Mouse (Mus musculus) fibroblast of lung, adult 2 months (primary cell): Measurements from ENCODE around the gene Tle6.
A peak's percentile ranks its signal among the peaks of the same experiment; 100 is the strongest.

Experiments
- DNase-seq: peaks from one replicate; pipeline ENCODE4 v3.0.0-alpha.2; 2011; ENCODE audit warnings: low read depth

Tle6 gene

GRCm38 (mm10) chr10:81592631-81593030 is 8.2 kb downstream of the Tle6 start:
- DNase-seq, result no peak

- no peak for DNase-seq
Observed at GRCm38 (mm10) chr10:81591846-81592245, 9.0 kb downstream of the Tle6 start.

GRCm38 (mm10) chr10:81588739-81589138 is 12.1 kb downstream of the Tle6 start:
- no peak for DNase-seq

- no peak for DNase-seq
Observed at GRCm38 (mm10) chr10:81583347-81583746, 17.5 kb downstream of the Tle6 start.

GRCm38 (mm10) chr10:81580441-81581070 is 20.3 kb downstream of the Tle6 start:
- DNase-seq, result no peak

- no peak for DNase-seq
Observed at GRCm38 (mm10) chr10:81579967-81580366, 20.9 kb downstream of the Tle6 start.

GRCm38 (mm10) chr10:81575695-81576094 is 25.2 kb downstream of the Tle6 start:
- DNase-seq, result no peak

- DNase-seq, result no peak
Observed at GRCm38 (mm10) chr10:81575208-81575631, 25.7 kb downstream of the Tle6 start.

GRCm38 (mm10) chr10:81574081-81575056 is 26.5 kb downstream of the Tle6 start, which contains the start of gene Tle2:
Gene Tle2, plus strand, starts transcription at chr10:81574561.
- DNase-seq, result no peak

GRCm38 (mm10) chr10:81572975-81573374 is 27.9 kb downstream of the Tle6 start:
- no peak for DNase-seq

- no peak for DNase-seq
Observed at GRCm38 (mm10) chr10:81572133-81572671, 28.7 kb downstream of the Tle6 start.

GRCm38 (mm10) chr10:81571501-81571876 is 29.4 kb downstream of the Tle6 start:
- DNase-seq, result peak; percentile 98

GRCm38 (mm10) chr10:81570831-81571500 is 29.9 kb downstream of the Tle6 start:
- peak; percentile 71 for DNase-seq

- DNase-seq, result no peak
Observed at GRCm38 (mm10) chr10:81570238-81570800, 30.6 kb downstream of the Tle6 start.

GRCm38 (mm10) chr10:81569507-81570237 is 31.2 kb downstream of the Tle6 start:
- no peak for DNase-seq

GRCm38 (mm10) chr10:81568381-81569191 is 32.3 kb downstream of the Tle6 start:
- DNase-seq, result no peak

GRCm38 (mm10) chr10:81565257-81566228 is 35.3 kb downstream of the Tle6 start:
- no peak for DNase-seq

GRCm38 (mm10) chr10:81564734-81565133 is 36.1 kb downstream of the Tle6 start:
- no peak for DNase-seq

GRCm38 (mm10) chr10:81564216-81564615 is 36.7 kb downstream of the Tle6 start:
- peak; percentile 61 for DNase-seq
